ENCODE assay signal across 8 mouse cellular contexts in genomic region chr5:135962492-135963279, GRCm38 (mm10). TPM values are rescaled to one million over a fixed set of nuclear protein-coding genes. Genes with fewer than 3 reads are reported as not detected.
DNase-seq lines count a peak whose midpoint lies in the region; ATAC-seq lines count a peak whose summit lies in the region.

No protein-coding gene starts in this region.

- H3K9ac ChIP-seq in lung, embryonic 16.5 days (ENCODE audit: low read length), result peak overlapping the region; percentile 97

- WGBS in lung, embryonic 16.5 days, result under 1% methylated on average over 62 of the region's 64 CpGs

- H3K36me3 ChIP-seq in lung, embryonic 16.5 days (ENCODE audit: control insufficient read depth, insufficient read depth, low read length), result no peaks in the 10 kb centered on the region

- H3K4me1 ChIP-seq in lung, embryonic 16.5 days (replicated peaks; ENCODE audit: control insufficient read depth, insufficient read depth, low read length), result peaks cover 17% of the 10 kb centered on the region

- H3K4me2 ChIP-seq in lung, embryonic 16.5 days (ENCODE audit: low read depth, low read length), result peak overlapping the region; percentile 96

- peak; percentile 86 to 88 for ATAC-seq in hematopoietic stem cell, adult 5-6 weeks (replicated peaks in 1 of 2; ENCODE audit: insufficient read depth in 1 of 2, low FRiP score in 2 of 2, low TSS enrichment in 1 of 2, low read depth in 1 of 2, poor library complexity in 2 of 2, severe bottlenecking in 2 of 2)
- peak; percentile 93 for ATAC-seq in lung, embryonic 16.5 days (ENCODE audit: low read depth)

- no peaks in the 10 kb centered on the region for H3K27me3 ChIP-seq in lung, embryonic 16.5 days (ENCODE audit: control insufficient read depth, insufficient read depth, low read depth, low read length)

- H3K9me3 ChIP-seq in lung, embryonic 16.5 days (ENCODE audit: control insufficient read depth, low read length), result no peaks in the 10 kb centered on the region

- peak overlapping the region; percentile 97 for H3K27ac ChIP-seq in lung, embryonic 16.5 days (ENCODE audit: low read length)

- peak; percentile 95 for DNase-seq in MEL-GATA-1-ER (ENCODE audit: extremely low read depth, low read depth)
- DNase-seq in cerebellum, adult 8-10 months, result peak; percentile 97
- peak; percentile 99 for DNase-seq in forelimb bud, embryonic 11.5 days (ENCODE audit: low read depth, low spot score)
- peak; percentile 92 for DNase-seq in layer of hippocampus, adult 9-10 months (ENCODE audit: low spot score)
- peak; percentile 83 for DNase-seq in ovary, postnatal 10 days (ENCODE audit: low spot score)
- DNase-seq in thymus, postnatal 10 days (ENCODE audit: low spot score in 2 of 2), result peak; percentile 97 to 99

- peak overlapping the region; percentile 74 for H3K4me3 ChIP-seq in lung, embryonic 16.5 days (ENCODE audit: low read length)

RNA-seq across cellular contexts. Expression of gene Ssc4d, which starts 11.6 kb away (rescaled TPM):
- 3.4 and 3.8 TPM in 2 replicates for total RNA-seq in hematopoietic stem cell, adult 5-6 weeks (2017)
- polyA plus RNA-seq in lung, embryonic 16.5 days (2015; fragmentation: Nextera tagmentation; extraction: Ambion mirVana), result 3.0 and 3.2 TPM in 2 replicates

RNA-seq across cellular contexts. Expression of gene Zp3, which starts 17.2 kb away (rescaled TPM):
- not detected in 2 replicates for total RNA-seq in hematopoietic stem cell, adult 5-6 weeks (2017)
- polyA plus RNA-seq in lung, embryonic 16.5 days (2015; fragmentation: Nextera tagmentation; extraction: Ambion mirVana), result 0.16 and 0.19 TPM in 2 replicates

RNA-seq across cellular contexts. Expression of gene Ywhag, which starts 28.3 kb away (rescaled TPM):
- 95.4 and 110 TPM in 2 replicates for total RNA-seq in hematopoietic stem cell, adult 5-6 weeks (2017)
- polyA plus RNA-seq in lung, embryonic 16.5 days (2015; fragmentation: Nextera tagmentation; extraction: Ambion mirVana), result 150 and 155 TPM in 2 replicates

RNA-seq across cellular contexts. Expression of gene Dtx2, which starts 31.9 kb away (rescaled TPM):
- 3.4 and 4.4 TPM in 2 replicates for total RNA-seq in hematopoietic stem cell, adult 5-6 weeks (2017)
- polyA plus RNA-seq in lung, embryonic 16.5 days (2015; fragmentation: Nextera tagmentation; extraction: Ambion mirVana), result 26.6 and 27.6 TPM in 2 replicates

Comparison
In these comparisons a context has a peak if more than half of its experiments do, and no peak if none do; other contexts are left out.
1. Peak in every context shown above with its lines: DNase-seq, ATAC-seq, H3K4me3 ChIP-seq and H3K27ac ChIP-seq.